Mouse (Mus musculus): ENCODE measurements around the gene Lhfp. TPM values are rescaled to one million over a fixed set of nuclear protein-coding genes. Genes with fewer than 3 reads are reported as not detected.

The Lhfp gene
- polyA plus RNA-seq, 1 experiment from 2014 or later: 37.4 TPM

GRCm38 (mm10) chr3:53205706-53206105 is 164.4 kb downstream of the Lhfp start:
- Histone ChIP-seq H3K4me2 (replicated peaks; ENCODE audit: low read depth) (no peak overlapping the region), H3K27ac (replicated peaks) (no peak overlapping the region), H3K36me3 (ENCODE audit: control insufficient read depth, insufficient read depth, low read length) (no peaks in the 10 kb centered on the region), H3K9me3 (ENCODE audit: control insufficient read depth, low read length) (no peaks in the 10 kb centered on the region), H3K27me3 (ENCODE audit: control insufficient read depth, insufficient read depth, low read length) (no peaks in the 10 kb centered on the region), H3K4me1 (replicated peaks; ENCODE audit: control insufficient read depth, insufficient read depth) (0 out of 2 replicates have a peak, but pooled peaks cover 3% of the 10 kb centered on the region), H3K4me3 (ENCODE audit: low read depth, low read length) (no peak overlapping the region), H3K9ac (ENCODE audit: low read length) (no peak overlapping the region)
- no peak for TF ChIP-seq CTCF (IDR thresholded peaks at IDR 0.05; ENCODE audit: low read depth)
- no peak for TF ChIP-seq EP300 (optimal IDR thresholded peaks at IDR 0.05)
- WGBS: 96% methylated on average over 3 of the region's 3 CpGs
- DNase-seq (ENCODE audit: low spot score): no peak
- no peak for ATAC-seq (ENCODE audit: low FRiP score, low TSS enrichment)

- no peaks in the 10 kb centered on the region for H3K9me3 ChIP-seq (ENCODE audit: control insufficient read depth, low read length)
- H3K27me3 ChIP-seq (ENCODE audit: control insufficient read depth, insufficient read depth, low read length): no peaks in the 10 kb centered on the region
- ATAC-seq (ENCODE audit: low FRiP score, low TSS enrichment): no peak
- H3K4me1 ChIP-seq (replicated peaks; ENCODE audit: control insufficient read depth, insufficient read depth): 0 out of 2 replicates have a peak, but pooled peaks cover 3% of the 10 kb centered on the region
- H3K9ac ChIP-seq (ENCODE audit: low read length): no peak overlapping the region
- H3K27ac ChIP-seq (replicated peaks): no peak overlapping the region
- 72% methylated on average over 11 of the region's 11 CpGs for WGBS
- no peak overlapping the region for H3K4me2 ChIP-seq (replicated peaks; ENCODE audit: low read depth)
- TF ChIP-seq EP300 (optimal IDR thresholded peaks at IDR 0.05) (no peak), CTCF (IDR thresholded peaks at IDR 0.05; ENCODE audit: low read depth) (no peak)
- DNase-seq (ENCODE audit: low spot score): no peak
- no peak overlapping the region for H3K4me3 ChIP-seq (ENCODE audit: low read depth, low read length)
- H3K36me3 ChIP-seq (ENCODE audit: control insufficient read depth, insufficient read depth, low read length): no peaks in the 10 kb centered on the region
Observed at GRCm38 (mm10) chr3:53206509-53207224, 165.3 kb downstream of the Lhfp start.

GRCm38 (mm10) chr3:53207225-53207528 is 165.8 kb downstream of the Lhfp start:
- Histone ChIP-seq H3K9ac (ENCODE audit: low read length) (no peak overlapping the region), H3K27ac (replicated peaks) (no peak overlapping the region), H3K27me3 (ENCODE audit: control insufficient read depth, insufficient read depth, low read length) (no peaks in the 10 kb centered on the region), H3K4me1 (replicated peaks; ENCODE audit: control insufficient read depth, insufficient read depth) (0 out of 2 replicates have a peak, but pooled peaks cover 3% of the 10 kb centered on the region), H3K4me3 (ENCODE audit: low read depth, low read length) (no peak overlapping the region), H3K4me2 (replicated peaks; ENCODE audit: low read depth) (no peak overlapping the region), H3K9me3 (ENCODE audit: control insufficient read depth, low read length) (no peaks in the 10 kb centered on the region), H3K36me3 (ENCODE audit: control insufficient read depth, insufficient read depth, low read length) (no peaks in the 10 kb centered on the region)
- DNase-seq (ENCODE audit: low spot score) (no peak), ATAC-seq (ENCODE audit: low FRiP score, low TSS enrichment) (no peak)
- 75% methylated on average over 4 of the region's 4 CpGs for WGBS
- TF ChIP-seq EP300 (optimal IDR thresholded peaks at IDR 0.05) (no peak), CTCF (IDR thresholded peaks at IDR 0.05; ENCODE audit: low read depth) (no peak)

DNA sequence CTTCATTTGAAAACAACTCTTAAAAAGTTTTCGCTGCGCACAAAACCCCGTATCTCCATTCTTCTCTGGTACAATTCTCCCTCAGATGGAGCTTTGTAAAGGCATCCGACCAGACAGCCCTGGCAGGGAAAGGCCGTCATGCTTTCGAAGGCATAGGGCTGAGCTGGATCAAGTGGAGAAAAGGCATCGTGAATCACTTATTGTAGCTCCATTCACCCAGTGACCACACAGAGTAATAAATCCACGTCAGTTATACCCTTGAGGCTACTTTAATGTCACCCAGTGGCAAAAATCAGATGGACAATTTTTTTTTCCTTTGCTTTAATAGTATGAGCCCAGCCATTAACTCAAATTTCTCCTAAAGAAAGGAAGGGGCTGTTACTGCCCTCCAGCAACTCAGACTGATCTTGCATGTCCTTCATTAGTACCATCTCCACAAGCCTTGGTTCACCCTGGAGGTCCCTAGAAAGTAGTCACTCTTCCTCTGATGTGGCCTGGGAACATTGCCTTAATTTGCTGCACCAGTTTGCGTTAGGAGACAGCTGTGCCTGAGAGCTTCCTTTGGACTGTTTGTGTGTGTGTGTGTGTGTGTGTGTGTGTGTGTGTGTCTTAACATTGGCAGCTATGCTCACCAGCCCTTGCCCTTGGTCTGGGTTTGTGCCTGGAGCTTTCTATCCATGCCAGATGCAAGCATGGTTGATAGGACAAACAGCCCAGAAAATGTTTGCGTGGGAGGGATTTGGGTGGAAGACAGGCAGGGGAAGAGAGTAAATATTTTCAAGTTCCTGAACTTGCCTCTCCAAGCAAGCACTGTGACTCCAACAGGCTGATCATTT is 169.6 kb downstream of the Lhfp start:
- DNase-seq (ENCODE audit: low spot score): no peak
- TF ChIP-seq EP300 (optimal IDR thresholded peaks at IDR 0.05) (no peak), CTCF (IDR thresholded peaks at IDR 0.05; ENCODE audit: low read depth) (no peak)
- Histone ChIP-seq H3K9me3 (ENCODE audit: control insufficient read depth, low read length) (no peaks in the 10 kb centered on the region), H3K27me3 (ENCODE audit: control insufficient read depth, insufficient read depth, low read length) (no peaks in the 10 kb centered on the region), H3K36me3 (ENCODE audit: control insufficient read depth, insufficient read depth, low read length) (no peaks in the 10 kb centered on the region), H3K4me2 (replicated peaks; ENCODE audit: low read depth) (no peak overlapping the region), H3K4me1 (replicated peaks; ENCODE audit: control insufficient read depth, insufficient read depth) (no peaks in the 10 kb centered on the region), H3K4me3 (ENCODE audit: low read depth, low read length) (no peak overlapping the region), H3K27ac (replicated peaks) (no peak overlapping the region), H3K9ac (ENCODE audit: low read length) (no peak overlapping the region)
- ATAC-seq (ENCODE audit: low FRiP score, low TSS enrichment): no peak
- WGBS: 55% methylated on average over 10 of the region's 10 CpGs

- no peak for ATAC-seq (ENCODE audit: low FRiP score, low TSS enrichment)
- Histone ChIP-seq H3K36me3 (ENCODE audit: control insufficient read depth, insufficient read depth, low read length) (no peaks in the 10 kb centered on the region), H3K4me2 (replicated peaks; ENCODE audit: low read depth) (no peak overlapping the region), H3K4me1 (replicated peaks; ENCODE audit: control insufficient read depth, insufficient read depth) (no peaks in the 10 kb centered on the region), H3K27me3 (ENCODE audit: control insufficient read depth, insufficient read depth, low read length) (no peaks in the 10 kb centered on the region), H3K27ac (replicated peaks) (no peak overlapping the region), H3K4me3 (ENCODE audit: low read depth, low read length) (no peak overlapping the region), H3K9ac (ENCODE audit: low read length) (no peak overlapping the region), H3K9me3 (ENCODE audit: control insufficient read depth, low read length) (no peaks in the 10 kb centered on the region)
- no peak for DNase-seq (ENCODE audit: low spot score)
- no peak for TF ChIP-seq CTCF (IDR thresholded peaks at IDR 0.05; ENCODE audit: low read depth)
- 89% methylated on average over 2 of the region's 2 CpGs for WGBS
Observed at GRCm38 (mm10) chr3:53212599-53212998, 171.3 kb downstream of the Lhfp start.

GRCm38 (mm10) chr3:53213346-53213745 is 172.0 kb downstream of the Lhfp start:
- no peaks in the 10 kb centered on the region for H3K4me1 ChIP-seq (replicated peaks; ENCODE audit: control insufficient read depth, insufficient read depth)
- no peak overlapping the region for H3K9ac ChIP-seq (ENCODE audit: low read length)
- H3K27me3 ChIP-seq (ENCODE audit: control insufficient read depth, insufficient read depth, low read length): no peaks in the 10 kb centered on the region
- no peak for TF ChIP-seq CTCF (IDR thresholded peaks at IDR 0.05; ENCODE audit: low read depth)
- no peak overlapping the region for H3K4me2 ChIP-seq (replicated peaks; ENCODE audit: low read depth)
- no peaks in the 10 kb centered on the region for H3K9me3 ChIP-seq (ENCODE audit: control insufficient read depth, low read length)
- DNase-seq (ENCODE audit: low spot score) (no peak), ATAC-seq (ENCODE audit: low FRiP score, low TSS enrichment) (no peak)
- 91% methylated on average over 3 of the region's 3 CpGs for WGBS
- no peaks in the 10 kb centered on the region for H3K36me3 ChIP-seq (ENCODE audit: control insufficient read depth, insufficient read depth, low read length)
- no peak overlapping the region for H3K4me3 ChIP-seq (ENCODE audit: low read depth, low read length)
- H3K27ac ChIP-seq (replicated peaks): no peak overlapping the region
